Mouse (Mus musculus) liver, adult 2 months (tissue): ENCODE data around the gene Myo1a. TPM values are rescaled to one million over a fixed set of nuclear protein-coding genes. Genes with fewer than 3 reads are reported as not detected.
"Not testable (repeated sequence)": the region's sequence is repeated elsewhere in the genome, so short reads cannot be mapped to it uniquely, and the experiment has no call there.

ENCODE experiments used
- DNase-seq: peaks from one replicate; pipeline ENCODE4 v3.0.0-alpha.2; 2011; ENCODE audit warnings: low read depth, low spot score; ENCODE audit errors: extremely low read depth
- H3K27ac ChIP-seq: fragments of 200-500 bp; replicated peaks from 2 replicates; pipeline ENCODE4 v1.5.1; 2012; ENCODE audit warnings: low read depth, mild to moderate bottlenecking, control low read depth, inconsistent platforms, low read length; ENCODE audit not compliant: insufficient read depth
- H3K27me3 ChIP-seq: fragments of 200-500 bp; 2 replicates; pipeline ENCODE4 v1.6.1; 2012; ENCODE audit warnings: mild to moderate bottlenecking, moderate library complexity, low read length, inconsistent platforms; ENCODE audit not compliant: control insufficient read depth, insufficient read depth
- H3K36me3 ChIP-seq: fragments of 200-500 bp; 2 replicates; pipeline ENCODE4 v1.6.1; 2012; ENCODE audit warnings: low read length, inconsistent platforms; ENCODE audit not compliant: control insufficient read depth, insufficient read depth
- H3K4me1 ChIP-seq: fragments of 200-500 bp; 2 replicates; pipeline ENCODE4 v1.6.1; 2011; ENCODE audit warnings: low read length; ENCODE audit not compliant: control insufficient read depth, insufficient read depth
- H3K4me3 ChIP-seq: fragments of 200-500 bp; 2 replicates; pipeline ENCODE4 v1.5.1; 2011; ENCODE audit warnings: low read depth, mild to moderate bottlenecking, control low read depth, low read length, moderate library complexity; ENCODE audit not compliant: insufficient read depth
- H3K79me2 ChIP-seq: fragments of 200-500 bp; 2 replicates; pipeline ENCODE4 v1.6.1; 2012; ENCODE audit warnings: inconsistent platforms, mild to moderate bottlenecking, low read length, moderate library complexity; ENCODE audit not compliant: control insufficient read depth, insufficient read depth
- H3K9ac ChIP-seq: fragments of 200-500 bp; 2 replicates; pipeline ENCODE4 v1.6.1; 2012; ENCODE audit warnings: low read depth, mild to moderate bottlenecking, control low read depth, inconsistent platforms, low read length
- CTCF ChIP-seq: fragments of 200-500 bp; IDR thresholded peaks from 2 replicates; pipeline ENCODE4 v1.5.1; 2011; ENCODE audit warnings: low read depth, low read length, control low read depth
- POLR2A ChIP-seq: fragments of 200-500 bp; IDR thresholded peaks from 2 replicates; pipeline ENCODE4 v1.6.1; 2011; ENCODE audit warnings: low read length, control low read depth; ENCODE audit not compliant: insufficient read depth; ENCODE audit errors: extremely low read depth
- WGBS: fragments of 180-500 bp; shearing (Covaris S2); methylation state at CpG from one replicate; pipeline ENCODE4 v1.1.7; 2018; 5-methylcytosine and 5-hydroxymethylcytosine counted together
- polyA plus RNA-seq: library from polyadenylated mRNA; depleted of rRNA; stranded (reverse); fragments of >200 nt; gene quantifications from 2 replicates; pipeline ENCODE4 v1.2.3, GENCODE M21; 2012; rRNA removed
- total RNA-seq: library from RNA; depleted of rRNA; stranded (reverse); fragments of >200 nt; gene quantifications from 2 replicates; pipeline ENCODE4 v1.2.3, GENCODE M21; 2014; rRNA removed

Myo1a gene
- total RNA-seq (0.18 TPM in 1 of 2 replicates, not detected in the other), polyA plus RNA-seq (0.02 TPM in 1 of 2 replicates, not detected in the other)

DNA sequence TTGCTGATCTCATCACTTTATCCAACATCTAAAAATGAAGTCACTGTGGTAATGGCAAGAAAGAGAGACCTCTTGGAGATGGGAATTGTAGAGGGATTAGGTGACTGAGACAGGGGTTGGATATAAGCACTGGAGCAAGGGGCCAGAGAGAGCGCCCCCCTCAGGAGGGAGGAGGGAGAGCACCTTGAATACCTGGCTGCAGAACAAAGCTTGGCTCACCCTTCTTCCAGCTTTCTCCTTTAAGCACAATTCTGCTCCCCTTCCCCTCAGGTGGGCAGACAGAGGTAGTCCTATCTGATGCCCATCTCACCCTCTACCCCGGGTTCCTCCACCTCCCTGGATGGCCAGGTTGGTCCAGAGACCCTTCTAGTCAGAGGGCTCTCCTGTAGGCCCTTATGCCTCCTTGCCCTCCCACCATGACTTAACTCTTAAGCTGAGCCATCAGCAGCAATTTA is at the start of gene Myo1a:
Myo1a (plus strand) TSS at position 405 of the 455 bp plus-strand sequence.
- Histone ChIP-seq H3K79me2 (no peaks in the 10 kb centered on the region), H3K27ac (no peak within 1 kb of the TSS), H3K4me1 (no peaks in the 10 kb centered on the region), H3K36me3 (no peaks in the 10 kb centered on the region), H3K9ac (no peak within 1 kb of the TSS), H3K27me3 (no peaks in the 10 kb centered on the region), H3K4me3 (no peak within 1 kb of the TSS)
- TF ChIP-seq POLR2A, result no peak
- 0 out of 2 replicates have a peak, but pooled peaks have one; percentile 4 for TF ChIP-seq CTCF
- WGBS, result 59% methylated on average over 2 of the region's 2 CpGs
- no peak for DNase-seq

DNA sequence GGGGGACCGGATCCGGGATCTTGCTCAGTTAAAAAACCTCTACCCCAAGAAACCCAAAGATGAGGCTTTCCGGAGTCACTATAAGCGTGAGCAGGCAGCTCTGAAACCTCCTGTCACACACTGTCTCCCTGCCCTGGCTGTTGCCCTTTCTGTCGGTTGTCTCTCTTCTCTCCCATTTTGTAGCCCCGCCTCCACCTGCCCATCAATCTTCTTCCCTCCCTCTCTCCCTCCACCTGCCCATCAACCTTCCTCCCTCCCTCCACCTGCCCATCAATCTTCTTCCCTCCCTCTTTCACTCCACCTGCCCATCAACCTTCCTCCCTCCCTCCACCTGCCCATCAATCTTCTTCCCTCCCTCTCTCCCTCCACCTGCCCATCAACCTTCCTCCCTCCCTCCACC is 47.4 kb upstream of the Myo1a start:
- WGBS, result 83% methylated on average over 6 of the region's 6 CpGs
- H3K79me2 ChIP-seq, H3K4me1 ChIP-seq, H3K9ac ChIP-seq, DNase-seq, H3K27me3 ChIP-seq, H3K4me3 ChIP-seq, H3K27ac ChIP-seq: not testable (repeated sequence)
- peaks cover 20% of the 10 kb centered on the region for H3K36me3 ChIP-seq

DNA sequence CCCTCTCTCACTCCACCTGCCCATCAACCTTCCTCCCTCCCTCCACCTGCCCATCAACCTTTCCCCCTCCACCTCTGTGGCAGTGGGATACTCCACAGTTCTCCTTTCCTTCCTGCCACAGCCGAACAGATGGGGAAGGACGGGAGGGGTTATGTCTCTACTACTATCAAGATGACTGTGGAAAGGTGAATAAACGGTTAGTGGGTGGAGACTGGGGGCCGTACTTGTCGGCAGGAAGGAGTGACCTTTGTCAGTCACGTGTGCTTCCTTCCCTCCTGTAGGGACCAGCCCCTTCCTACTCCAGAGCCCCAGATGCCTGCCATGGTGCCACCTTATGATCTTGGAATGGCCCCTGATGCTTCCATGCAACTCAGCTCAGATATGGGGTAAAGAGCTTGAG is 46.9 kb upstream of the Myo1a start:
- Histone ChIP-seq H3K4me1 (peaks cover 7% of the 10 kb centered on the region), H3K4me3 (no peak overlapping the region), H3K27me3 (no peaks in the 10 kb centered on the region), H3K27ac (no peak overlapping the region), H3K79me2 (no peaks in the 10 kb centered on the region), H3K9ac (no peak overlapping the region), H3K36me3 (peaks cover 18% of the 10 kb centered on the region)
- TF ChIP-seq CTCF (no peak), POLR2A (no peak)
- DNase-seq, result peak; percentile 33
- 39% methylated on average over 6 of the region's 6 CpGs for WGBS

DNA sequence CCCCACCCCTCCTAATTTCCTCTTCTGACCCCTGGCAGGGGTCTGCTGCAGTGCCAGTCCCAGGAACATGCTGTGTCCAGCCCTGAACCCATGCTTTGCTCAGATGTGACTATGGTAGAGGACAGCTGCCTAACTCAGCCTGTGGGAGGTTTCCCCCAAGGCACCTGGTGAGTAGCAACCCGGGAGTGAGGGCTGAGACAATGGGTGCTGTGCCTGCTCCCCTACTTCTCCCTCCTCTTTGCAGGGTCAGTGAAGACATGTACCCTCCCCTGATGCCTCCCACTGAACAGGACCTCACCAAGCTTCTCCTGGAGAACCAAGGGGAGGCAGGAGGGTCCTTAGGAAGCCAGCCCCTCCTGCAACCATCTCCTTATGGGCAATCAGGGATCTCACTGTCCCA is 45.4 kb upstream of the Myo1a start:
- H3K27me3 ChIP-seq, result no peaks in the 10 kb centered on the region
- peaks cover 16% of the 10 kb centered on the region for H3K36me3 ChIP-seq
- peaks cover 7% of the 10 kb centered on the region for H3K4me1 ChIP-seq
- no peak overlapping the region for H3K4me3 ChIP-seq
- TF ChIP-seq POLR2A (no peak), CTCF (no peak)
- DNase-seq, result no peak
- no peak overlapping the region for H3K9ac ChIP-seq
- 65% methylated on average over 1 of the region's 1 CpGs for WGBS
- H3K79me2 ChIP-seq, result no peaks in the 10 kb centered on the region; the same call in 1 of the 2 replicates
- H3K27ac ChIP-seq, result no peak overlapping the region

DNA sequence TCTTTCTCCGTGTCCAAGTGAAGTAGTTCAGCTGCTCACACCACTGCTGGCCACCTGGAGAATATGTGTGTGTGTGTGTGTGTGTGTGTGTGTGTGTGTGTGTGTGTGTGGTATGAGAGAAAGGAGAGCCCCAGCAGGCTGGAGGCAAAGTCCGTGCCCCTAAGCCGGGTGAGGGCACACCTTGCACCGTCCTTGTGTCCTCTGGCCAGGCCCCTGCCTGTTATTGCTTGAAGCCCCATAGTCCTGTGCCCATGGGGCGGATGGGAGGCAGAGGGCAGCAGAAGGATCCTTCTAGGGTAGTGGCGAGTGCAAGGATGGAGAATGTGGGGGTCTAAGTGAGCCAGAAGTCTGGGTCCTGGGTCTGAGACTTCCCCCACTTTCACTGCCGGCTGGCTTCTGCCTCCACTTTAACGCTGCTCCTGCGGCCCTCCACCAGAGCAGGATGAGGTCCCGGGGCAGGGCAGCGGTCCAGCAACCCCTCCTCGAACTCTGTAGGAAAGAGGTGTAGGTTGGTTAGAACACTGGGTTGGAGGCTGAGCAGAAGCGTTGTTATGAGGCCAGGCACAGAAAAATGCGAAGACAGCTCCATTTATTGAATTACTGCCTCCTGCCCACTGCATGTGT is 43.6 kb upstream of the Myo1a start:
- Histone ChIP-seq H3K27ac (peak overlapping the region; percentile 82), H3K9ac (peak overlapping the region; percentile 76), H3K4me3 (peak overlapping the region; percentile 57), H3K27me3 (no peaks in the 10 kb centered on the region), H3K4me1 (peaks cover 18% of the 10 kb centered on the region), H3K36me3 (peaks cover 6% of the 10 kb centered on the region), H3K79me2 (peaks cover 9% of the 10 kb centered on the region; the same call in 1 of the 2 replicates)
- peak; percentile 69 for DNase-seq
- WGBS, result 13% methylated on average over 14 of the region's 14 CpGs
- TF ChIP-seq CTCF (no peak), POLR2A (peak; percentile 14; the same call in 1 of the 2 replicates)
